Mouse (Mus musculus): ENCODE measurements around the gene Stra6l.
A peak's percentile ranks its signal among the peaks of the same experiment; 100 is the strongest.

Stra6l gene

DNA sequence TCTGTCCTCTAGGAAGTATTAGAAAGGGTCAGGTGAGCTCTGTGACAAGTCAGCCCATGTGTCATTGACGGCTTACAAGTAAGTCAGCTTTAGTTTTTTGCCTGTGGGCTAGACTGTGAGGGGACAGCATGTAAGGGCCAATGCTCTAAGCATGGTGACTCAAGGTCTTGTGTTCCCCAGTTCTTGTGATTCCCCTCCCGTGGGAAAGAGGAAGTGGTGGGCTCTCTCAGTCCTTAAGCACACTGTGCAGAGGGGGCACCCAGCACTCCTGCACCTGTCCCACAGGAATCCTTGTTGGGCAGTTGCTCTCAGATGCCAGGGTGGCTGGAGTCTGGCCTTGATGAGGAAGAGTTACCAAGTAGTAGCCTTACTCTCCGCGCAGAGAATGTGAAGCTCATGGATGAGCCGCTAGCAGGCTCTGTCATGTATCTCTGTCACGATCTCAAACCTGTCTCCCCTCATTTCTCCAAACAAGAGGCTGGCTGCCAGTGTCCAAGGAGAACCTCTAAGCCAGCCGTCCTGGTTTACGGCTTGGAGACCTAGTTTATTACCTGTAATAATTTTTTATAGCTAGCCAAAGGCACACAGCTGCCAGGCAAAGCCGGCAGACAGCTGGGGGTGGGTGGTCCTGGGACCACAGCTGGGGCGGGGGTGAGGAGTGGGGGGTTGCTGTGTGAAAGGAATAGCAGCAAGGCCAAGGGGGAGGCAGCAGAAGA is at the start of gene Stra6l:
Stra6l (plus strand) TSS at position 556 of the 716 bp plus-strand sequence.
- no peak for DNase-seq (ENCODE audit: low spot score in 2 of 2)

GRCm38 (mm10) chr4:45798964-45799363 is 49.5 kb upstream of the Stra6l start, which contains the start of gene Aldh1b1:
TSS of gene Aldh1b1 (plus strand) at chr4:45799022.
- DNase-seq (ENCODE audit: low spot score in 2 of 2): peak; percentile 47 to 73

DNA sequence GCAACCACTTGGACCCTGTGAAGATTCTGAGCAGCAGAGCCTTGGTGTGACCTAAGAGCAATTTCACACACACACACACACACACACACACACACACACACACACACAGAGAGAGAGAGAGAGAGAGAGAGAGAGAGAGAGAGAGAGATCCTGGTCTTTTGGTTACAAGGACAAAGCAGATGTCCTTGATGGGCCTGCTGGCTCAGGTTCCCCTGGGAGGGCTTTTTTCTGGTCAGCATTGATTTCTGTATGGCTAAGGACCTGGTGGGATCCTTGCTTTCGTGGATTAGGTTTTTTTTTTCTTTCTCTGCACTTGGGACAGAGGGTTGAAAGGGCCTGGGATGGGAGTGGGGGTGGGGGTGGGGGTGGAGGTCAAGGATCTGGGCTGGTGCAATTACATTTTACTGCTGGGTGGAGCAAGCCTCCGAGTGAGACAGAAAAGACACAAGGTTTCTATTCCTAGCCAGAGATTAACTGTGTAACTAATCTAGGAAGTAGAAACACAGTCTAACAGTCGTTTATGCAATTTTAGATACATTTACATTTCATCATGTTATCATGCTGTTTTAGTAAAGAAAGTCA is 48.4 kb upstream of the Stra6l start:
- no peak for DNase-seq (ENCODE audit: low spot score in 2 of 2)

DNA sequence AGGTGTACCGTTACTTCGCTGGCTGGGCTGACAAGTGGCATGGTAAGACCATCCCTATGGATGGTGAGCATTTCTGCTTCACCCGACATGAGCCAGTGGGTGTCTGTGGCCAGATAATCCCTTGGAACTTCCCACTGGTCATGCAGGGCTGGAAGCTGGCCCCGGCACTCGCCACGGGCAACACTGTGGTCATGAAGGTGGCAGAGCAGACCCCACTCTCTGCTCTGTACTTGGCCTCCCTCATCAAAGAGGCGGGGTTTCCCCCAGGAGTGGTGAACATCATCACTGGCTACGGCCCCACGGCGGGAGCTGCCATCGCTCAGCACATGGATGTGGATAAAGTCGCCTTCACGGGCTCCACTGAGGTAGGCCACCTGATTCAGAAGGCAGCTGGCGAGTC is 45.6 kb upstream of the Stra6l start:
- DNase-seq (ENCODE audit: low spot score in 2 of 2): no peak

- no peak for DNase-seq (ENCODE audit: low spot score in 2 of 2)
These were observed 40.4 kb upstream of the Stra6l start for GRCm38 (mm10) chr4:45808034-45808433.

DNA sequence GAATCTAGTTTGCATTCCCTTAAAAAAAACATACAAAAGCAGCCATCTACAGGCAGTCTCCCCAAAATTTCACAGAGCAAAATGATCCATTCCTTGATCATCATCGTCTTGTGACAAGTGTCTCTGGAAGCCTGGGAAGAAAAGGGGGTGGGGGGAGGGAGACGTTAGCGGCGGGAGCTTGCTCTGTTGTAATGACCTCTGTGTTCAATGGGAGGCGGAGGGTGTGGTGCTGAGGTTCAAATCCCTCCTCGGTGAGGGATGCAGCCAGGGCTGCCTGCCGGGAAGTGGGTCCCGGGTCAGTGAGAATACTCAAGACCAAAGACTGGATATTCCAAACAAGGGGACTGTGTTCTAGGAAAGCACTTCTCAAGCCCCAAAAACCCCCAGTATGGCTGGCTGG is 37.2 kb upstream of the Stra6l start:
- DNase-seq (ENCODE audit: low spot score in 2 of 2): no peak

DNA sequence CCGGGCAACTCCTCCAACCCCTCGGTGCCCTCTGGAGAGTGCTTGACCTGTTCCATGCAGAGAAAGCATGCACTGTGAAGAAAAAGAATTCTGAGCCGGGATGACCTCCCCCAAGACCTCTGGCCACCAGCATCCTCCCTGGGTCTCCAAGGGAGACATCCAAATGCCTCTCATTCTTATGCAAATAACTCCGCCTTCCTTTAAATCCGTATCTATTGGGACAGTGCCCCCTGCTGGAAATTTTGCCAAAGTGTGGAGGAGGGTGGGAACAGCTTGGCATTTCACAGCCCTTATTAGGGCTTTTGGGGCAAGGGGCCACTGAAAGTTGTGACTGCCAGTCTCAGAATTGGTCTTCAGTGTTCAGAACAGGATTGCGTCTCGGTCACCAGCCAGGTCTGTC is 32.9 kb upstream of the Stra6l start:
- peak in 1 of 2 experiments; percentile 44 for DNase-seq (ENCODE audit: low spot score in 2 of 2)

- no peak for DNase-seq (ENCODE audit: low spot score in 2 of 2)
These were observed 29.7 kb upstream of the Stra6l start for GRCm38 (mm10) chr4:45818814-45819207.

GRCm38 (mm10) chr4:45819208-45819931 is 29.1 kb upstream of the Stra6l start:
- peak; percentile 46 to 62 for DNase-seq (ENCODE audit: low spot score in 2 of 2)

GRCm38 (mm10) chr4:45820074-45820830 is 28.2 kb upstream of the Stra6l start:
- DNase-seq (ENCODE audit: low spot score in 2 of 2): peak in 1 of 2 experiments; percentile 72

GRCm38 (mm10) chr4:45821995-45822394 is 26.5 kb upstream of the Stra6l start:
- no peak for DNase-seq (ENCODE audit: low spot score in 2 of 2)

- DNase-seq (ENCODE audit: low spot score in 2 of 2): no peak
These were observed 25.5 kb upstream of the Stra6l start for GRCm38 (mm10) chr4:45822781-45823575.

GRCm38 (mm10) chr4:45824049-45824760 is 24.3 kb upstream of the Stra6l start:
- no peak for DNase-seq (ENCODE audit: low spot score in 2 of 2)

DNA sequence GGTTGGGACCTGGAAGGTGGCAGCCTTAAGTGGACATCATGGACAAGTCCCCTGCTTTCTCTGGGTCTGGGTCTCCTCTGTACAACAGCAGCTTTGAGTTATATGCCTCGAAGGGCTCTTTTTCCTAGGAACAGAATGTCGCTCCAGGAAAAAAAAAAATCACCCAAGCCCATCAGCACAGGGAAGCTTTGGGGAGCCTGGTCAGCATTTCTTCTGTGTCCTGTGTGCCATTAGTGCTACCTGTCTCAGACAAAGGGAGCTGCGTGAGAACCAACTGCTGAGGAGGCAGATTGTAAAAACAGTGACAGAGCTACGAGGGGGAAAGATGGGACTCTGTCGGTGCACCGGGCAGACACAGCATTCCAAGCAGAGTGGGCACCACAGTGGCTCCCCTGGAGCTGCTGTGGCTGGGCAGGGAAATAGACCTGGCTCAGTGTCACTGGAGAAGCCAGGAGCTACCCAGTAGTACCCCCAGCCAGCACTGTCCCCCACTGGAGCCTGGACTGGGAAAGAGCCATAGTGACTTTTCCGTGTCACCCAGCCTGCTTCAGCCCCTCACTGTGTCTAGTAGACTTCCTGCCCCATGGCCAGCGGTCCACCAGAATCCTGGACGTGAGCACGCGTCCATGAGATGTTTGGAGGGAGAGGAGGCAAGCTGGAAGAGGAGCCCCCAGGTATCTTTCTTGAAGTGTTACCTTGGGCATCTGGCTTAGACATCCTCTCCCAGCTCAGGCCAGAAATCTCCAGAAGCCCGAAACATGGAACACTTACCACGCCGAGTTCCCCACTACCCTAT is 23.5 kb upstream of the Stra6l start:
- DNase-seq (ENCODE audit: low spot score in 2 of 2): no peak

DNA sequence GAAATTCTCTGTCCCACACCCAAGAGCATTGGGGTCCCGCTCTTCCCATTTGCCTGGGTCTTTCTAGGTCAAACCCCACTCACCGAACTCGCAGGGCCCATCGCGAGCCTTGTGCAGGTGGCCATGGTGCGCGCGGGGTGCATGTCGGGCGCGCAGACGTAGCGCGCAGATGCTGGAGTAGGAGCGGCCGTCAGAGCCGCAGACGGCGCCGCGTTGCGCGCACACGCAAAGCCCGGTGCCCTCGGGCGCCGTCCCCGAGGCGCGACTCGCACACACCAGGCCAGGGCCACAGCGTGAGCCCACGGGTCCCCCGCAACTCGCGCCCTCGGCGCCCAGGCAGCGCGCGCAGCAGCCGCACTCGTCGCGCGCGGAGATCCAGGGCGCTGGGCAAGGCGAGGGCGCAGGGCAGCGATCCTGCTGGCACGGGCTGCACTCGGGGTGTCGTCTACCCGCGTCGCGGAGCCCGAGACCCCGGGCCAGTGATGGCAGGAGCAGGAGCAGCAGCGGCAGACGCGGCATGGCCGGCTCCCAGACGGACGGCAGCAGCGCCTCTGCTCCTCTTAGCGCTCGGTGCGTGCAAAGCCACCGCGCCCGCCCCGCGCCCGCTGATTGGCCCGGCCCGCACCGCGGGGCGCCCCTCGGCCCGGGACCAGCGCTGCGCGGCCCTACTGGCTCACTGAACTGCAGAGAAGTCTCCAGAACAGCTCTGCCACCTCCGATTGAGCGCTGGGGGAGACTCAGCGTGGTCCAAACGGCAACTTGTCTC is 22.0 kb upstream of the Stra6l start, which contains the start of gene Igfbpl1:
Igfbpl1 (minus strand) TSS at position 649 of the 766 bp plus-strand sequence.
- no peak for DNase-seq (ENCODE audit: low spot score in 2 of 2)

- DNase-seq (ENCODE audit: low spot score in 2 of 2): no peak
These were observed 18.3 kb upstream of the Stra6l start for GRCm38 (mm10) chr4:45829907-45830759.

DNA sequence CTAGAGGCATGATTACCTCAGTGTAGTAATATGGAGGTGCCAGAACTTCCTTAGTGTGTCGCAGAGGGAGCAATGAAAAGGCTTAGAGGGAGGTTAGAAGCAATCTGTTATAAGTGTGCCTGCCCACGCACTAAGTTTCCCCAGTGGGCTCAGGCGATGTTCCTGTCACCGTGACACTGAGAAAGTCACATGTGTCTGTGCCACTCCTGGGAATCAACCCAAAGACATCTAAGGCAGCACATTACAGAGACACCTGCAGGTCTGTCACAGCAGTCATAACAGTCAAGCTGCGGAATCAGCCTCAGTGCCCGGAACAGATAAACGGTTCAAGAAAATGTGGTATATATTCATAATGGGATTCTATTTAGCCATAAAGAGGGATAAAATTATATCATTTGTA is 16.5 kb upstream of the Stra6l start:
- peak in 1 of 2 experiments; percentile 52 for DNase-seq (ENCODE audit: low spot score in 2 of 2)

DNA sequence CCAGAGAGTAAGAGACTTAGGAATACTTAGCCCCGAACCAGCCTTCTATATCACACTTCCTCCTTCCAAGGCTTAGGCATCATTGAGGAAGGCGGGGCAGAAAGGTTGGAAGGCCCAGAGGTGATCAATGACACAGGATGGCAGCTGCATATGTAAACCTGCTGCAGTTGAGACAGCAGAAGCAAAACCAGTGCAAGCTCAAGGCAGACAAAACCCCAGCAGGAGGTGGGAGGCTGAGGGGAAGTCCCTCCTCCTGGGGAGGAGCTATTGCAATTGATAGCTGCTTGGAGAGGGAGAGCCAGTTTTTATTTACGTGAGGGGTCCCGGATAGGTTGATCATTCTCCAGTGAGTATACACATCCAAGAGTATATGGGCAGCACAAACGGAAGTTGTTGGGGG is 15.0 kb upstream of the Stra6l start:
- no peak for DNase-seq (ENCODE audit: low spot score in 2 of 2)
